Mouse (Mus musculus): ENCODE measurements around the gene Nlrc5. TPM values are rescaled to one million over a fixed set of nuclear protein-coding genes. Genes with fewer than 3 reads are reported as not detected.
"Not testable (repeated sequence)": the region's sequence is repeated elsewhere in the genome, so short reads cannot be mapped to it uniquely, and the experiment has no call there.

Nlrc5 gene
- total RNA-seq (2021), result 1 to 10 TPM; 2.8 TPM
- long read RNA-seq, experiment 1, partial matches to known transcripts, result 1 of 2 reads
- long read RNA-seq, experiment 1, other reads (novel, unspliced or antisense), result 1 of 2 reads
- long read RNA-seq, experiment 2, result 0 reads

DNA sequence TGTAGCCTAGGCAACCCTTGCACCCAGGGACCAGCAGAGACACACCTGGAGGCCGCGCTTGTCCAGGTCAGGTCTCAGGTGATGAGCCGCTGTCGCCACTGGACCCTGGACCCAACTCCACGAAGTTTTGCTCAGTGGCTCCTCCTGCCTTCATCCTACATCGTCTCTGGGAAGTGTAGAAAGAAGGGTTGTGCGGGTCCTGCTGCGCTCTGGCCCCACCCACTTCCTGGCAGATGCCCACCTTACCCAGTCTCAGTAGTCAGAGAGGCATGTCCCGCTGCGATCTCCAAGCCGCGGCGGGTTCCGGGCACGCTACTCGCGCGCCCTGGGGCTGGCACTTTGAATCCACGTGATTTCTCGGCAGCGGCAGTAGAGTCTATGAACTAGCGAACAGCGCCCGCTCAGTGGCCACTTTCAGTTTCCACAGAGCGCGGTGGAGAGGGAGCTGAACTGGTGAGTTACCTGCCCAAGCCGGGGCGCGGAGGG is at the start of gene Nlrc5:
TSS of gene Nlrc5 (plus strand) at position 376 of the 486 bp plus-strand sequence.
- DNase-seq, result peak; percentile 83

DNA sequence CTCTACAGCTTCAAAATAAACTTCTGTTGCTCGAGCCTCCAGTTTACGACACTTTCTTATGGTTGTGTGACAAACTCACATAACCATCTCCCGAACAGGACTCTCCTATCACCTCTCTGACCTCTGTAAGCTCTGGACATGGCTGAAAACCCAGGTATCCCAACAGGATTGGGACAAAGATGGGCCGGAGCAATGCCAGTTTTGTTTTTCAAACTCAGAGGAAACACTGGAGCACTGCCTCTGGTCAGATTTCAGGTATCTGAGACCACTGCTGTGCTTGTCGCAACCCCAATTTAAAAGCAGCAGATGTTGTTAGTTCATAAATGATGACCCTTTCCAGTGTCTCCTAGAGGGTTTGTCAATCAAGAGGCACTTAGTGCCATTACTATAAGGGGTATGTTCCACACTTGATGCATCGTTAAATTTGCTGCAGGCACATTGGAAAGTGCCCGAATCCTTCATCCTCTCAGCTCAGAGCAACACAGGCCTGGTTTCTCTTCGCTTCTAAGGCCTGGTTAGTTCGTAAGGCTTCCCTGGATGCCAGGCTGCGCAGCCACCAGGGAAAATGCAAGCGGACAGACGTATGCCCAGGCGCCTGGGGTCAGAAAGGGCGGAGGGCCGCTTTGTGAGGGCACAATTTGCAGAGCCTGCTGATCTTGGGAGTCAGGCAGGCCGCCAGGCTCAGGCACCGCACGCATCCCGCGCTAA is 48.5 kb upstream of the Nlrc5 start:
- no peak for DNase-seq

DNA sequence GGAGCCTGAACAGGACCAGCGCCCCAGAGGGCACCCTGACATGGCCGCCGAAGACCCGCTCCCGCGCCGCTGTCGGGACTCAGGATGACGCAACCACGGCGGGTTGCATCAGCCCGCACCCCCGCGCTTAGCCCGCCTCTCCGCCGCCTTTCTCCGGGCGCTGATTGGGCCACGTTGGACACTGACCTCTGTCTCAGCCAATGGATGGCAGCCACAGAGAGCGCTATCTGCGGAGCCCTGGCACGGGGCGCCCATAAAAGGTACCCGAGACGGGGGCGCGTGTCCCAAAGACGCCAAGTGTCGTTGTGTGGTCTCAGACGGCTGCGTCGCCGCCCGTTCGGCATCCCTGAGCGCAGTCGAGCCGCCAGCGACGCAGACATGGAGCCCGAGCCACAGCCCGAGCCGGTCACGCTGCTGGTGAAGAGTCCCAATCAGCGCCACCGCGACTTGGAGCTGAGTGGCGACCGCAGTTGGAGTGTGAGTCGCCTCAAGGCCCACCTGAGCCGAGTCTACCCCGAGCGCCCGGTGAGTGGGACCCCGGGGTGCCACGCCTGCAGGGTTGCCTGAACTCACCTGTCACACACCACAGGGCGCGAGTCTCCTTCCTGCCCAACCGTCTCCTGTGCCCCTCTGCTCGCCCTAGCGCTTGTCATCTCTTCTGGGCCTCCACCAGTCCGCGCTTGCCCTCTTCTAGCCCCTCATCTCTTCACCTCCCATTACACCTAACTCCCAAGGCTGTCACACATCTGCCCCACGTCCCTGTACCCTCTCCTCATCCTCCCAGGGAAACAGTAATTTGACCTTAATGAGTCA is 47.7 kb upstream of the Nlrc5 start, which contains the start of gene Herpud1:
TSS of gene Herpud1 (plus strand) at position 225 of the 813 bp plus-strand sequence.
- peak; percentile 99 for DNase-seq

DNA sequence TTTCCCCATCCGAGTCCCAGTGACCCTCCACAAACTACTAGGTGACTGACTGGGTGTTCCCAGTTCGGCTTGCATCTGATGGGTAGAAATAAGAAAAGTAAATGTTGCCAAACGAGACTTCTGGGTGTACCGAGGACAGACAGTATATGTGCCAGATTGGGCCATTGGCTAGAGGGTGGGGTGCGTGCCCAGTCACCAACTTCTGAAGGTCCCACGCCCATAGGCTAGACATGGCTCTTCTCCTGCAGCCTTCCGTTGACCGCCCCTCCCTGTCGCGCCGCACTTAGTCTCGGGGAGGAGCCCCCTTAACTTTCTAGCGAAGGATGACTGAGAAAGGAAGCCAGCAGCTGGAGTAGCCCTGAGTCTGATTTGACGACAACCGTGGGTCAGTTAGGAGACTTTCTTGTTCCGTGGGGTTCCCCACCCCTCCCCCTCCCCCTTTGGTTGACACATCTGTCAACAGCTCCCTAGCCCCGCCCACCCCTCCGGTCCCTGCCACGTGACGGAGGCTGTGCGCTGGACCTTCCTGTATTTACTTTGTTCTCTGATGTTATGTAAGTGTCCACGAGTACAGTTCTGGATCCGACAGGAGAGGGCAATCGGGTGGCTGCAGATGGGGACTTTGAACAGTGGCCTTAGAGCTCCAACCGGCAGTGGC is 47.0 kb upstream of the Nlrc5 start:
- peak; percentile 91 for DNase-seq

DNA sequence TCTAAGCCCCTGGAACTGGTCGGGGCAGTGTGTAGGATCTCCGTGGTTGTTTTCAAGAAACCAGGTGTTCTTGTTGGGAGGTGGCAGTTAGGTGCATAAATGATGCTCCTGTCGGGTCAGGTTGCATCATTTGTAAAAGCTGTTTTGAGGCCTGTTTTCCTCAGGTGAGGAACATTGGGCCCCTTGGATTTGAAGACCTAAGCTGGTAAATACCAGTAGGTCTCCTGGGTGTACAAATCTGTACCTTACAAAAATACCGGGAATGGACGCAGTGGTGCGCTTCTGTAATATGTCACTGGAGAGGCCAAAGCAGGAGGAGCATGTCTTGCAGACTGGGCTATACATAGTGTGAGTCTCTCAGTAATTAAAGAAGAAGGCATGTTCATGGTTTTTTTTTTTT is 46.4 kb upstream of the Nlrc5 start:
- DNase-seq, result no peak

DNA sequence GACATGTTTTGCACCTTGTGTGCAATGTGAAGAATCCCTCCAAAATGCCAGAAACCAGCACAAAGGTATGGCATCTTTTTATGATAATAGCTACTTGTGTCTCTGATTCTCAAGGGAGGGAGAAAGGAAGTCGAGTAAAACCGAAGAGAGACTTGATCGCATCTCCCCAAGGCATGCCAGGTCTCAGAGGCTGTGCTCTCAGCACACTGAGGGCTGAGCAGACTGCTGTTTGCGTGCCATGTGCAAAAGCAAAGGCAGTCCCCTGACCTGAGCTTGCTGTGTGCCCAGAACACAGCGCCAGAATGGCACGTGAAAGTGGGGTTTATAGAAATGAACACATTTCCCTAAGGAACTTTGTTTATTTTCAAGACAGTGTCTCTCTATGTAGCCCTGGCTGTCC is 44.6 kb upstream of the Nlrc5 start:
- DNase-seq, result no peak

DNA sequence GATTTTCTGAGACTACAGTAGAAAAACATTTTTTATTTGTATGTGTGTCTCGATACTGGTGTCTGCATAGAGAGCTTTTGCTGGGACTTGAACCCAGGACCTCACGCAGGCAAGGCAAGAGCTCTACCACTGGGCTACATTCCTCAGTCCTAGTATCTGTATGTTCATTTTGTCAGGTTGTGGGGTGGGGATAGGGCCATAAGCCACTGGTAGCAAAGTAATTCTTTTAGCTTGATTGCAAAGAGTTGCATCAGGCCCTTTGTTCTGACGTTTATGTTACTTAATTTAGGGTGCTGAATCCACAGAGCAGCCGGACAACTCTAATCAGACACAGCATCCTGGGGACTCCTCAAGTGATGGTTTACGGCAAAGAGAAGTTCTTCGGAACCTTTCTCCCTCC is 43.7 kb upstream of the Nlrc5 start:
- no peak for DNase-seq

DNA sequence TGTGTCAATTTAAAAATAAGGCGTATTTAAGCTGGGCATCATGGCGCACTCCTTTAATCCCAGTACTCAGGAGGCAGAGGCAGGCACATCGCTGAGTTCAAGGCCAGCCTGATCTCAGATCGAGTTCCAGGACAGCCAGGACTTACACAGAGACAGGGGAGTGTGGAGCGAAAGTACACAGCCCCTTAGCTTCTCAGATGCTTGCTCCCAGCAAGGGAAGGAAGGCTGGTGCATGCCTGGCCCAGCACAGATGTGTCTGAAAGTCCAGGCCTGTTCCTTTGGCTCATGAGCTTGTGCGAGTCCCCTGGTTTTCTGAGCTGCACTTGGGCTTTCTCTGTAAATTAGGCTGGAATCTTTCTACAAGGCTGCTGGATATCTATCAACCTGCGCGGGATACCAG is 43.2 kb upstream of the Nlrc5 start:
- no peak for DNase-seq

DNA sequence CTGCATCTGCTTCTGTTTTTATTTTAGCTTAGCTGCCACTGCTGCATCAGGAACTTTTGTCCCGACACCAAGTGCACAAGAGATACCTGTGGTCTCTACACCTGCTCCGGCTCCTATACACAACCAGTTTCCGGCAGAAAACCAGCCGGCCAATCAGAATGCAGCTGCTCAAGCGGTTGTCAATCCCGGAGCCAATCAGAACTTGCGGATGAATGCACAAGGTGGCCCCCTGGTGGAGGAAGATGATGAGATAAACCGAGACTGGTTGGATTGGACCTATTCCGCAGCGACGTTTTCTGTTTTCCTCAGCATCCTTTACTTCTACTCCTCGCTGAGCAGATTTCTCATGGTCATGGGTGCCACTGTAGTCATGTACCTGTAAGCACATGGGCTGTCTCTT is 42.0 kb upstream of the Nlrc5 start:
- peak; percentile 70 for DNase-seq

DNA sequence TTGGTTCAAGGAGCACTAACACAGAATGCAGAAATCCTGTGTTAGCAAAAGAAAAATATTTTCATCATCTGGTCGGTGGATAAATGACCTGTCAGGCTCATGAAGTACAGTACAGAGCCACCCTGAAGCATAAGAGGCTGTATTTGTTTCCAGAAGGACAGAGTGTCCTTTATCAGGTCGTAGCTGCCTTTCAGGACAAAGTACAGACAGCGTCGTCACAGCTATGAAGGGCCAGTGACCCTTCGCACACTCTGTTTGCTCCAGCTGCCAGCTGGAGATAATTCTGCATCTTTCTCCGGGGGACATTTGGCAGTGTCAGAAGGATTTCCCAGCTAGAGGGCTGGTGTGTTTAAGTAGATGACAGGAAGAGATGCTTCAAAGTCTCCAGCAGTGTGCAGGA is 41.5 kb upstream of the Nlrc5 start:
- DNase-seq, result no peak

DNA sequence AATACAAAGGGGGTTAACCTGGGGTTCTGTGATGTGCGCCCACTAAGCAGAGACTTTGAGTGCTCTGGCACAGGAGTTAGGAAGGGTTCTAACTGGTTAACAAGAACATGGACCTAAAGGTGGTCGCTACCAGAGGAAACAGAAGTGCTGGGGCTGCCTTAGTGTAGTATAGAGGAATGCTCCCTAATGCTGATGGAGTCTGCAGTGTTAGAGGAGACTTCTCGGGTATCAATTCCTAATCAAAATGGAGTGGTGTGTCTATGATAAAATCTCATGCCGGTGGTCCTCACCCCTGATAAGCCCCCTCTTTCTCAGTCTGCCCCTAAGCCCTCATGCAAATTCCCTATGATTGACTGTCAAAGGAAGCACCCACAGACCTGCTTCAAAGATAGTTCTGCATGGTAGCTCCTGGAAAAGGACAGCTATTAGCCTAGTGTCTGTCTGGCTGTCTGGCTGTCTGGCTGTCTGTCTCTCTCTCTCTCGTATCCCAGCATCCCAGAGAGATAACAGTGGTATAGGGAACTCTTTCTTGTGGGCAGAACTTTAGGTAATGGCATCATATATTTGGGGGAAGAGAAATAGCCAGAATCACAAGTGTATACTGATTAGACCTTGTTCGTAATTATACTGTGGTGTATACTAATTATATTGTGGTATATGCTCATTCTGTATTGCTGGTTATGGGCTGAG is 38.2 kb upstream of the Nlrc5 start:
- no peak for DNase-seq

DNA sequence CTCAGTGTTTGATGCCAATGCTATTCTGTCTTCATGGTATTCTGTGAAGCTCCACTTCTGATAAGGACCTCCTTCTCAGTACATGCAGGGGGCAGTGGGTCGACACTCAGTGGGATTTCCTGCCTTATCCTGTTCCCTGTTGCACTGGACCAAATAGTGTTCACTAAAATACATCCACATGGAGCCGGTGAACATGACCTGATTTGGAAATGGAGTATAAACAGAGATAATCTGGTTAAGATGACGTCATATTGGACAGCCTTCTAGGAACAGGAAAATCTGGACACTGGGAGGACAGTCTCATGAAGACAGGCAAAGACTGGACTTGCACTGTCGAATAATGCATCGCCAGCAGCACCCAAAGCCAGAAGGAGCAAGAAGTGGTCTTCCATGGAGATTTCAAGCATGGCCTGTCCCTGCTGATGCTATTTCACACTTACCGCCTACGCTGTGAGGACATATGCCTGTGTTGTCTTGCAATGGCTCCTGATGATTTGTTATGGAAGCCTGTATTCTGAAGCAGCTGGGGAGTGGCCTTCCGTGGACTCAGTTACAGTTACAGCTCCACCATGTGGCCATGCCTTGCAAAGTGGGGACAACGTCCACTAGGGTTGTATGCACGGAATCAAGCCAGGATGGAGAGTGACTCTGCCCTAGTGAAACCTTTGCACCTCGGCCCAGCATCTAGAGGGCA is 37.0 kb upstream of the Nlrc5 start:
- peak; percentile 75 for DNase-seq

DNA sequence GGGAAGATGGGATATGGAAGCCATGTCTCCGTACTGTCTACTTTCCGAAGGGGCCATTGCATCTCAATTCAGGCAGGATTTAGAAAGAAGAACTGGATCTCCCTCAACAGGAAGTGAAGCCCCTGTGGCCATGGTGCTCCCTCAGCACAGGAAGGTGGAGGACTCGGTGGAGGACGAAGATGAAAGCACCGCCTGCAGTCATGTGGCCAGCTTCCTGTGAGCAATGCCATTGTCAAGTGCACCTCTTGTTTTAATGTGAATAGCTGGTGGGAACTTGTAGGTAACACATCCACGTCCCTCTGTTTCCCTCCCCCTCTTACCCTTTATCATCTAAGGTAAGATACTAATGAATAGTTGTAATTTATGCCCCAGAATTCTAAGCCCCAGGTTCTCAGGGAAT is 35.6 kb upstream of the Nlrc5 start:
- no peak for DNase-seq

DNA sequence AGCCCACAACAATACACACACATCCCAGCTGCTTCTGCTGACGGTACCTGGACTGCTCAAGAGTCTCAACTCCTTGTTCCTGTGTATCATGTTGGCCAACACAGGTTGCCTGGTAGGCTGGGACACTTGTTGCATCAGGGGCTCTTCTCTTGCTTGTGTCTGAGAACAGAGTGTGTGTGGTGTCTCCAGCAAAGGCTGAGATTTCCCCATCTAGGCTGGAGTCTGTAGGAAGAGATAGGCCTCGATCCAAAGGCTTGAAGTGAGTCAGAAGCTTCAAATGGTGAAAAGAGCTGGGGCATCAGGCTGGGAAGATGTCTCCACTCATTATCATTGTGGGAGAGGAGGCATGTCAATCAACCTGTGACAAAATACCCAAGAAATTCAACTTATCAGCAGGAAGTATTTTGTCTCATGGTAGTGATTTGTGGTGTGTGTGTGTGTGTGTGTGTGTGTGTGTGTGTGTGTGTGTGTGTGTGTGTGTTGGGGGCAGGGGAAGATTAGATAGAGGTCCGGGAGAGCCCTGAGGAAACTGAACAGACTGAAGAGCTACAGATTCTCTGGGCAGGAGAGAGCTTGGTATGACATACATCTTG is 34.7 kb upstream of the Nlrc5 start:
- DNase-seq, result no peak

DNA sequence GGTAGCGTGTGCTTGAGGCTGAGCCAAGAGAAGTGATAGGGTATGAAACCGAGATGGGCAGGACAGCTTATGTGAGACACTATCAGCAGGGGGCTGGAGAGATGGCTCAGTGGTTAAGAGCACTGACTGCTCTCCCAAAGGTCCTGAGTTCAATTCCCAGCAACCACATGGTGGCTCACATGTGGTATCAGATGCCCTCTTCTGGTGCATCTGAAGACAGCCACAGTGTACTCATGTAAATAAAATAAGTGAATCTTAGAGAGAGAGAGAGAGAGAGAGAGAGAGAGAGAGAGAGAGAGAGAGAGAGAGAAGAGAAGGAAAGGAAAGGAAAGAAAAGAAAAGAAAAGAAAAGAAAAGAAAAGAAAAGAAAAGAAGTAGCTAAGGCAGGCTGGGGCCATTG is 34.2 kb upstream of the Nlrc5 start:
- not testable (repeated sequence) for DNase-seq

DNA sequence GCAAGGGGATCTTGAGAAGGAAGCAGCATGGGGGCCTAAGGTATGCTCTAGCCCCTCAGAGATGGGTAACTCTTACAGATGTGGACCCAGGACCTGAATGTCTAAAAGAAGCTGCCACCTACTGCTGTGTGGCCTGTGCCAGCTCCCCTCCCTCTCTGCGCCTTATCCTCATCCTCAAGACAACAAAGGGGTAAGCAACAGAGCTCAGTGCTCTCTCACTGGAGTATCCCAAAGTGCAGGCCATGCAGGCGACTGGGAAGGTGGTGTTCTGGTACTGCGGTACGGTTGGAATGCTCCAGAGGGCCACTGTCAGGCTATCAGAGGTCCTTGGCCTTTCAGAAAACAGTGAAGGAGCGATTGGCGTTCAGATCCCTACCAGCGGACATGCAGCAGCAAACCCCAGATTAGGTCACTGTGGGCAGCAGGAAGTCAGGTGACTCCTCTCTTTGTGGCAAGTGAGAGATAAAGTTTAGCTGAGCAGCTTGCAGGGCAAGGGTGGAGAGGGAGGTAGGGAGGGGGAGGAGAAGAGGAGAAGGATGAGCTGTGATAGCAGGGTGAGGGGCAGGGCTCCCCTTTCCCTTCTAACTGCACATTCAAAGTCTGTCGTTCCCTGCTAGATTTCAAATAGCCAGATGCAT is 25.6 kb upstream of the Nlrc5 start:
- DNase-seq, result no peak

DNA sequence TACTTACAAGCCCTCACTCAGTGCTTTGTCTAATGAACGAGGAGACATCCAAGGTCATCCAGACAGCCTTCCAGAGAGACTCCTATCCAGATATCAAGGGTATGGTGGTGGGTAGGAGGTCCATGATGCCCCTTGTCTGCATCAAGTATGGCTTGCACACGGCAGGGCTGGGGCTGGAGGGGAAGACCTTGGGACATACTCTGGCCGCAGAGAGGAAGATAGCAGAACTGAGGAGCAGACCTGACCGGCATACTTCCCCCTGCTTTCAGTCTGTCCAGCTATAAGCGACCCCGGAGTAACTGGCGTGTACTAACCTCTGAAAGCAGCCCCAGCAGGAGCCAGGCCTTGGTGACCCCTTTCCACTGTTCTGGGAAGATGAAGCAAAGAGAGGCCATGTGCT is 24.6 kb upstream of the Nlrc5 start:
- DNase-seq, result no peak

DNA sequence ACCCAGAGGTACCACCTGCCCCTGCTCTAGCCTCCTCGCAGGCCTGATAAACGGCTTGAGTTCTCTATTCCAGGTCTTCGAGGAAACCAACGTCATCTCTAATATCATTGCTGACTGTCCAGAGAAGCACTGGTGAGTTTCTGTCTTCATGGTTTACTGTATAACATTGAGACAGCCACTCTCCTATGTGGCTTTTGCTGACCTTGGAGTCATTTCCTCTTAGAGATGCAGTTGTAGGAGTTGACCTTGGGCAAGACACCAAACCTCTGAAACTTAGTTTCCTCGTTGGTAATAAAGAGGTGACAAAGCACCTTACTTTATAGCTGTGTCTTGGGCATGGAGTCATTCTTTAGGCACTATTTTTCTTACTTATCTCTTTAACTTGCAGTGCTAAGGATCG is 21.6 kb upstream of the Nlrc5 start:
- DNase-seq, result no peak

DNA sequence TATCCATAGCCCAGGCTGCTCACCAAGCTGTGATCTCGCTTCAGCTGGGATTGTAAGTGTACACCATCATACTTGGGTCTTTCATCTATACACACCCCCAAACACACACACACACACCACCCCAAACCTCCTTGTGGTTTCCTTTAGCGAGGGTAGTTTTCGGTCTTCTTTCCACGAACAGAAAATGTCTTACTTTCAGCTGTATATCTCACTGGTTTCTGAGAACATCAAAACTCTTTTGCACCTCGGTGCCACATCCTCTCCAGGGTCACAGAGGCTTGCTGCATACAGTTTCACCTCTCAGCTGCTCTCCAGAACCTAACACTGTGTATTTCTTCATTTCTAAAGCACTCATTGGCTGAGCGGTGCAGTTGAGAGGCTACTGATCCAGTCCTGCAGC is 20.6 kb upstream of the Nlrc5 start:
- DNase-seq, result no peak

DNA sequence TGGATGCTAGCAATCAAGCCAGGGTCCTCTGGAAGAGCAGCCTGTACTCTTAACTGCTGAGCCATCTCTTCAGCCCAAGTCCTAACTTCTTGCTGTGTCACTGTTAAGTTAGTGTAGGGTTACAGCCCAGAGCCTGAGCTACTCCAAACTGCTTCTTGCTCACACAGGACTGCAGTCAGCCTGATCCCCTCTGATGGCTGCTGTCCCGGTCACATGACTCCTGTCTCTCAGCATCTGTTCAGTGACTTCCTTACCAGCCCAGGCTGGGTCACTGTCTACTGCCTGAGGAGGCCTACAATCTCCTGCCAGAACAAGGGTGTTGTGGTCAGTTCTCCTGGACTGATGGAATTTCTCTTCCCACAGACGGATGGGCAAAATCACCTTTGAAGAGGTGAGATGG is 18.9 kb upstream of the Nlrc5 start:
- DNase-seq, result no peak

DNA sequence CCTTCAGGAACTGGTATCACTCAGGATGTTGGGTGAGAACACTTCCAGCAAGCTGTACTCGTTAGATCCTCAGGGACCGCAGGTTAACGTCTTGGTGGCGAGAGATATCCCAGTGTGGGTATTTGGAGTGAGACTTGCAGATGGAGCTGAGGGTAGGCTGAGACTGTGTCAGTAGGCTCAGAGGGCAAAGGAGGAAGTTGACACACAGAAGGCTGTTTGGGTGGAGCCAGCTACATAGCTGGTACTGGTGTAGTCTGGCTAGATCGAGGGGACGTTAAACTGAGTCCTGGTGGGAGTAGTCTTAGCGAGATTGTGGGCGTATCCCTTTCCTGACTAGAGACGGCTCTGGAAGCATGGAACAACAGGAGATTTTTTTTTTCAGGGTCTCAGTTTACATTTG is 16.1 kb upstream of the Nlrc5 start:
- no peak for DNase-seq

All from adrenal gland, postnatal 10 days (tissue).